Mouse (Mus musculus) kidney, postnatal 25 days (tissue): ENCODE data around the gene Txn1.
A peak's percentile ranks its signal among the peaks of the same experiment; 100 is the strongest.

Experiments
- DNase-seq, 2 experiments: peaks; one replicate each; pipeline ENCODE4 v3.0.0; 2021; ENCODE audit warnings: mixed read lengths in 2 of 2

Gene Txn1

DNA sequence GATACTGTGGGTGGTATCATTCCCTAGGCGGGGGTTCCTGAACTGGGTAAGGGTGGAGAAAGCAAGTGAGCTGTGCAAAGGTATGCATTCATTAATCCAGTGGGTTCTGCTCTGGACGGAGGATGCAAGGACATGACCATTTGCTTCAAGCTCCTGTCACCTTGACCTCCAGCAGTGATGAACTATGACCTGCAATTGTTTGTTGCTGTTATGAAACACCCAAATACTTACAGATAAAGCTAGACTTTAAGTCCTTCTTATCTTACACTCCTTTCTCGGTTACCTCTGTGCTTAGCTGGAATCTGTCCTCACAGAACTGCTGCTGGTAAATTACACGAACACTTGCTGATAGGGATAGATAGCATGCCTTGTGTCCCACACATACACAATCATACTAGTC lies 15.6 kb downstream of the Txn1 start:
- DNase-seq, result no peak

- no peak for DNase-seq
Measured at GRCm38 (mm10) chr4:57937292-57937691, 18.9 kb downstream of the Txn1 start.

DNA sequence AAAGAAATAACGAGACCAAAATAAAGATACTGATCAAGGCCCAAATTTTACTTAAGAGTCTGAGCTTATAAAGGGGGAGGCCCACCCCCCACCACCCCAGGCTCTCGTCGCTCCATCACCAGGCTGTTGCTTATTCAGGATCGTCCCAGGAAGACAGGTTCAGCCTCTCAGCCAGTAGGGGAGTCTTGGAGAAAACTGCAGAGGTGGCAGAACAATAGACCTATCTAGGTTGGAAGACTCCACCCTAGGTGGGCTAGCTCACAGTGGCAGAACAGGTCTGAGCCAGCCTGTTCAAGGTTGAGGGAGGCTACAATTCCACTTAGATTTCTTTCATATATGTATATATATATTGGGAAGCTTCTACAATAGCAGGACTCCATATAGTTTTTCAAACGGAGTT lies 22.0 kb downstream of the Txn1 start:
- no peak for DNase-seq

GRCm38 (mm10) chr4:57930559-57931170 lies 25.5 kb downstream of the Txn1 start:
- DNase-seq, result no peak

DNA sequence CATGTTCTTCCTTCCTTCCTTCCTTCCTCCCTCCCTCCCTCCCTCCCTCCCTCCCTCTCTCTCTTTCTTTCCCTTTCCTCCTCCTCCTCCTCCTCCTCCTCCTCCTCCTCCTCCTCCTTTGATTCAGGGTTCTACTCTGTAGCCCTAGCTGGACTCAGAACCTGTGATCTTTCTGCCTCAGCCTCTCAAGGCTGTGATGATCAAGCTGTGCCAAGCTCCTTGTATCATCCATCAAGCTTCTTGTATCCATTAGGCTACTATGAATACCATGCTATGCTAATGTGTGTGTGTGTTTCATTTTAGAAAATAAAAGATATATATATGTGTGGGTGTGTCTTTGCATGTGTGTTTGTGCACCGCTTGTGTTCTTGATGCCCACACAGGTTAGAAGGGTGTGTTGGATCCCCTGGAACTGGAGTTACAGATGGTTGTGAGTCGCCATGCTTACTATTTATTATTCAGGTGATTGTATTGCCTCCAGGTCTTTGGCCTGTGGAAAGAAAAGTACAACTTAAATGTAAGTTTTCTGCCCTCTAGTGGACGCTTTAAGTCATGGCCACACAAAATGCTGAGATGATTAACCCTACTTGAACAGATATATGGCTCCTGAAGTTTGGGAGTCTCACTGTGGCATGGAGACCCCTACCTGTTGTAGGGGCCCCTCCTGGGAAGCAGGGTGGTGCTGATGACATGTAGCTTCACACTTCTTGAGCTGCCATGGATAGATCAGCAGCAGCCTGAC lies 28.6 kb downstream of the Txn1 start:
- DNase-seq, result peak; percentile 41

GRCm38 (mm10) chr4:57924556-57925071 lies 31.6 kb downstream of the Txn1 start:
- no peak for DNase-seq

- no peak for DNase-seq
Measured at GRCm38 (mm10) chr4:57922171-57922570, 34.0 kb downstream of the Txn1 start.

- no peak for DNase-seq
Measured at GRCm38 (mm10) chr4:57920522-57920921, 35.7 kb downstream of the Txn1 start.

DNA sequence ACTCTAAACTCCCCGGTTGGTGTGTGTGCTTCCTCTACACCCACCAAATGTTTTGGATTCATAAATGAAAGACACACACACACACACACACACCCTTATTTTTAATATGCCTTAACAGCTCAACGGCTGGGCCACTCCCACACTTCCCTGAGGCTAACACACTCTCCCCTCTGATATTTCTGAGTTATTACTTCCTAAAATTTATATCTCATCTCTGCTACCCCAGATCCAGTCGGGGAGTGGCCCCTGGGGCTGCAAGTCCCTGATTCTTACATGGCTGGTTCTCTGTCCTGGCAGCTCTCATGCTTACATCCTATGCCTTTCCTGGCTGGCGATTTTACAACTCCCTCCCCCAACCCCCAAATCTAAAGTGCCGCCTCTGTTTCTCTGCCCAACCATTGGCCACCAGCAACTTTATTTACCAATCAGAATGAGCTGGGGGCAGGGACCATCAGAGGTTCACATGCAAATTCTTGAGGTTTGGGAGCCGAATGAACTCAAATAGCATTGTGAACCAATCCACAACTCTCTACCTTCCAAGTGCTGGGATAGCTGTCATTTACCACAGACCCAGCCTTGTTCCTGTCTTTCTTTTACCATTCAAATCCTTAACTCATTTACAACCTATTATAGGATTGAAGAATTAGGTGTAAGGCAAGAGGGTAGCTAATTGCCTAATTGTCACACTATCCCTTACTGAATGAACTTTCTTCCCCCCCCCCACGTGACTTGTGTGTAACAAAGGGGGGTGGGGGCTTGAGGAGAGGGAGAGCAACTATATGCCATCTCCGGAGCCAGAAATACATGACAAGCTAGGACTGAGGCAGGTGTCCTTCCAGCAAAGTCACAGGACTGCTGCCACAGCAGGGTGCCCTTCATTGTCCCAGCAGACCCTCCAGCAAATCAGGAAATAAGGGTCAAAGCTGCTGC lies 36.5 kb downstream of the Txn1 start:
- DNase-seq, result no peak

DNA sequence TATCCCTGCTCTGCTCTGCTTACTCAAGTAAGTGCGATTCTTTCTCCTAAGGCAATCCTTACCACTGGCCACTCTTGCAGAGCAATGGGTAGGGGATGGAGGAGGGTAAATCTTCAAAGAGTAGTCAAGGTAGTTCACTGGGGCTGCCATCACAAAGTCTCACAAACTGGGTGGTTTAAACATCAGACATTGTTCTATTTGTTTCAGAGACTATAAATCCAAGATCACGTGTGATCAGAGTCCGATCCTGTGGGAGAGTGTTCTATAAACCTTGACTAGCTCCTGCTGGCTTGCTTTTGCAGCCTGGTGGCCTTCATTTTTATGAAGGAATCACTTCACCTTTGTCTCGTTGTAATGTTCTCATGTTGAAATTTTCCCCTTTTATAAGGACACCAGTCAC lies 39.5 kb downstream of the Txn1 start:
- DNase-seq, result no peak

- peak; percentile 74 to 82 for DNase-seq
Measured at GRCm38 (mm10) chr4:57916201-57916661, 40.0 kb downstream of the Txn1 start, which contains the start of gene D630039A03Rik. Gene D630039A03Rik (minus strand): TSS chr4:57916297.

- peak; percentile 86 to 93 for DNase-seq
Measured at GRCm38 (mm10) chr4:57915216-57915965, 40.8 kb downstream of the Txn1 start.

GRCm38 (mm10) chr4:57914193-57915190 lies 41.7 kb downstream of the Txn1 start:
- peak in 1 of 2 experiments; percentile 52 for DNase-seq

- peak; percentile 28 to 49 for DNase-seq
Measured at GRCm38 (mm10) chr4:57913021-57913420, 43.2 kb downstream of the Txn1 start.

DNA sequence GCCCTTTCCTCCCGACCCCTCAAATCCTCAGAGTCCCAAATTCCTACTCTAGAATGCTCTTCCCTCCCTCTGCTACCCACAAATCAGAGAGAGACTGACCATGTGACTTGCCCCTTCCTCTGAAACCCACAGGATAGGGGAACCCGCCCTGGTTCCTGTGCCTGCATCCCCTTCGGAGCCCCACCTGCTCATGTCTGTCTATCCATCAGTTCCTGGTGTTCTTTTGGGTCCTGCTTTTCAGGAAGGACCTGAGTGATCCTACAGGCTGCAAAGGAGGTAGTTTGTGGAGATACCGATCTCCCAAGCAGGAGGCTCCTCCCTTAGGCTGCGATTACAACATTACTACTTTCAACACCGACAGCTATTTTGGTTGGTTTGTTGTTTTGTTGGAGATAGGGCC lies 47.4 kb downstream of the Txn1 start:
- DNase-seq, result no peak

DNA sequence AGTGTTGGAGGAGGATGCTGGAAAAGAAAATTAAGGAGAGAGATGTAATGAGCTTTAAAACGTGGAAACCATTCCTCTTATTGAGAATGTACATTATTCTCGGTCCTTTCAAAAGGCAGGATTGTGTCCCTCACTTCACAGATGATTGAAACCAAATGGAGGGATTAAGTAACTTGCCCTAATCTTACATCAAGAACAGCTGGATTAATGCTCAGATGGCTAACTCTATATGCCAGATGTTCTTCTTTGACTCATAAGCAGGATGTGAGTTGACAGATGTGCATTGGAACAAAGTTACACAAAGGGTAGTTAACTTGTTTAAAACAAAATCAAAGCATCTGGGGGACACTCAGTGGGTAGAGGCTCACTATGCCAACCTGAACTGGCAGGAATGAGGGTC lies 49.5 kb downstream of the Txn1 start:
- DNase-seq, result no peak

DNA sequence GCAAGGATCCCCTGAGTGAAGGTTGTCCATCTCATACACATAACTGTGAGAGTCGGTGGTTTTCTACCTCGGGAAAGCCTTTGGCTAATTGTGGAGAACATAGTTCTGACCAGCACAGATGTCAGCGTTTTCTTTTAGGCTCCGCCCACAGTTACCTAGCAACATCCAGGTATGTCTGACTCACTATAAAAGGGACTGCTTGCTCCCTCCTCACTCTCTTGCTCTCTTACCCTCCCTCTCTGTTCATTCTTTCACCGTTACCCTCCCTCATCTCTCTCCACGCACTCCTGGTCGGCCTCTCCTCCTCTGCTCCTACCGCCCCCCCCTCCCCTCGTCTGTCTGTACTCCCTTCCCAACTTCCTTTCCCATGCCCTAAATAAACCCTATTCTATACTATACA lies 51.6 kb downstream of the Txn1 start:
- DNase-seq, result peak; percentile 72 to 75

DNA sequence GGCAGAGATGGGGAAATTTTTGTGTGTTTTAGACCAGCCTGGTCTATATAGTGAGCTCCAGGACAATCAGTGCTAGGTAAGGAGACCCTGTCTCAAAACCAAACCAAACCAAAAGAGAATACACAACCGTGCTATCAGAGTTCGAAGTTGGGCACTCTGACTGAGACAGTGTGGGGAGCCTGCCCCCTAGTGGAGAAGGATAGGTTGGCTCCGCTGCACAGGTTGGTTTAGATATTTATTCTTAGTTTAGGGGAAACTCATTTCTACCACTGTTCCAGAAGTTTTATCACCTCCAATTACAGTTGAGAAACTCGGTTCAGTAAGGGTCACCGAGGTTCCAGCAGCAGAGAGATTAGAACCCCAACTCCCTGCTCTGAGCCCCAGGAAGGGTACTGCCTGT lies 52.0 kb downstream of the Txn1 start:
- DNase-seq, result peak; percentile 67 to 82

- DNase-seq, result no peak
Measured at GRCm38 (mm10) chr4:57902619-57903018, 53.6 kb downstream of the Txn1 start.

- DNase-seq, result peak; percentile 63 to 65
Measured at GRCm38 (mm10) chr4:57901210-57901609, 55.0 kb downstream of the Txn1 start.

DNA sequence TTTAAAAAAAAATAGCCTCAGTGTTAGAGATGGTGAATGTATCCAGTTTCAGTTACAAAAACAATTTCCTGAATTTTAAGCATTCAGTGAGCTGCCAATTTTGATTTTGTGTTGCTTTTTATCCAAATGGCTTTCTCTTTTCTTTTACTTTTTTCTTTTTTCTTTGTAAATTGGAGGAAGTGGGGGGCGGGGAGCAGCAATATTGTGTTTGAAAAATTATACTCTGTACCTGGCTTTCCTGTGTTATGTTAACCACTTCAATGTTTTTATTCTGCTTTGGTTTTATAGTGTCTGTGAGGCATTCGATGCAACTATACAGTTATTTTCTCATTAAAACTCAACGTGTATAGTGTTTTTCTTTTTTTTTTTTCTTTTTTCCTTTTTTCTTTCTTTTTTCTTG lies 59.6 kb downstream of the Txn1 start:
- DNase-seq, result peak in 1 of 2 experiments; percentile 6
